Mouse (Mus musculus): ENCODE measurements around the gene Angel1. TPM values are rescaled to one million over a fixed set of nuclear protein-coding genes. Genes with fewer than 3 reads are reported as not detected.

Gene Angel1
- polyA plus RNA-seq, 1 experiment from 2014 or later, result 4.9 TPM

DNA sequence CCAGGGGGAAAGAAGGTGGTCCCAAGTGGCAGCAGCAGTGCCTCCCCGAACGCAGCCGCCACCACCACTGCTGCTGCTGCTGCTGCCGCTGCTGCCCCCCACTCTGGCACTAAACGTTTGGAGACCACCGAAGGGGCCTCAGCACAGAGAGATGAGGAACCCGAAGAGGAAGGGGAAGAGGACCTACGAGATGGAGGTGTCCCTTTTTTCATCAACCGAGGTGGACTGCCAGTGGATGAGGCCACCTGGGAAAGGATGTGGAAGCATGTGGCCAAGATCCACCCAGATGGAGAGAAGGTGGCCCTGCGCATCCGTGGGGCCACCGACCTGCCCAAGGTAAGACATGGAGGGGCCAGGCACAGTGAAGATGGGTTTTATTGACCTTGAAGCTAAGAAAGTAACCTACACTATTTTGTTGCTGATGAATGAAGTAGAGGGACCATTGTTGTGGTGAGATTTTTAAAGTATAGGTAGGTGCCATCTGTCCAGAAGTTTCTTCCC, 46.2 kb downstream of the Angel1 start:
- ATAC-seq, result no peak
- no peak for DNase-seq (ENCODE audit: low read depth, low spot score)
- TF ChIP-seq CTCF (IDR thresholded peaks at IDR 0.05), result no peak
- POLR2A ChIA-PET, result no interaction called here
- CTCF ChIA-PET, result no interaction called here
- in situ Hi-C loops (cut with MboI; ENCODE audit: low pct_unique_long_range_greater_than_20kb), result no loop called here
- H3K27me3 ChIP-seq, result peaks cover 24% of the 10 kb centered on the region

- in situ Hi-C loops (cut with MboI; ENCODE audit: low pct_unique_long_range_greater_than_20kb), result no loop called here
- H3K27me3 ChIP-seq, result peaks cover 25% of the 10 kb centered on the region
- POLR2A ChIA-PET, result no interaction called here
- TF ChIP-seq CTCF (IDR thresholded peaks at IDR 0.05), result no peak
- CTCF ChIA-PET, result no interaction called here
- DNase-seq (ENCODE audit: low read depth, low spot score) (no peak), ATAC-seq (no peak)
Measured at GRCm38 (mm10) chr12:86679546-86679930, 46.7 kb downstream of the Angel1 start.

GRCm38 (mm10) chr12:86678591-86679545, 47.4 kb downstream of the Angel1 start, which contains the start of gene Vash1:
Gene Vash1, plus strand, starts transcription at chr12:86678700.
- ATAC-seq (peak; percentile 90), DNase-seq (ENCODE audit: low read depth, low spot score) (no peak)
- H3K27me3 ChIP-seq, result peaks cover 32% of the 10 kb centered on the region
- in situ Hi-C loops (cut with MboI; ENCODE audit: low pct_unique_long_range_greater_than_20kb), result no loop called here
- POLR2A ChIA-PET, result interaction anchor here (0.6 kb wide), 1 partner anchor 166 kb away, joined by 4 read pairs; no protein-coding TSS in a partner anchor
- CTCF ChIA-PET, result no interaction called here
- TF ChIP-seq CTCF (IDR thresholded peaks at IDR 0.05), result no peak

DNA sequence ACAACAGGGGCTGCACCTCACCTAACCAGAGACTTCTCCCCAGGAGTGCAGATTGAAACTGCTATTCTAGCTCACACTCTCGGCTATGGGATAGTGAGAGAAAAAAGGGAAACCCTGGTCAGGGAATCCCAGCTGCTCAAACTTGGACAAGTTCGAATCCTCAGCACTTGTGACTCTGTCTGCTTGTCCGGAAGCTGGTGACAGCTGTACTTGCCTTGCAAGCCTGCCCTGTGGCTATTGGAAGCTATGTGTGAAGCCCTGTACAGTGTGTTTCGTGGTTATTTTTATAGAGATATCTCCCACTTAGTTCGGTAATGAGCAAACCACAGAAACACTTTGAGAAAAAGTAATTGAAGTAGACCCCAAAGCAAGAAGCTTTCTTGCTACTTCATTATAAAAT, 53.8 kb downstream of the Angel1 start:
- CTCF ChIA-PET, result no interaction called here
- POLR2A ChIA-PET, result no interaction called here
- H3K27me3 ChIP-seq, result peaks cover 44% of the 10 kb centered on the region
- DNase-seq (ENCODE audit: low read depth, low spot score), result no peak
- in situ Hi-C loops (cut with MboI; ENCODE audit: low pct_unique_long_range_greater_than_20kb), result no loop called here
- no peak for TF ChIP-seq CTCF (IDR thresholded peaks at IDR 0.05)
- ATAC-seq, result no peak

DNA sequence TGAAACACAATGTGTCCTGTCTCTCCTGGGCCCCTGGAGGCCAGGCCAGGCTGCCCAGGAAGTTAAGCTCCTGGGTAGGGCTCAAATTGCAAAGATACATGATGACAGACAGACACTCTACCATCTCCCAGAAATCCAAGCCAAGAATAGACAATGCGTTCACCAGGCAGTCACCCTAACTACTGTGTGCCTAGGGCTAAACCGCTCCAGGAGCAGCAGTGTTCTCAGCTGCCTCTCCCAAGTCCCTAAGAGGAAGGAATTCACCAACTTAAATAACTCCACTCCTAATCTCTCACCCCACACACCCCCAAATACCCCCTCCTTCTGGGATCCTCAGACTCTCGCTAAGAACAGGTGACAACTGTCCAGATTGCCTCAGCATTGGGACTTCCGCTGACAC, 54.2 kb downstream of the Angel1 start:
- peaks cover 40% of the 10 kb centered on the region for H3K27me3 ChIP-seq
- ChIA-PET CTCF (no interaction called here), POLR2A (no interaction called here)
- DNase-seq (ENCODE audit: low read depth, low spot score), result no peak
- no peak for TF ChIP-seq CTCF (IDR thresholded peaks at IDR 0.05)
- no peak for ATAC-seq
- in situ Hi-C loops (cut with MboI; ENCODE audit: low pct_unique_long_range_greater_than_20kb), result no loop called here

GRCm38 (mm10) chr12:86668404-86668803, 57.9 kb downstream of the Angel1 start:
- DNase-seq (ENCODE audit: low read depth, low spot score) (no peak), ATAC-seq (no peak)
- ChIA-PET POLR2A (no interaction called here), CTCF (no interaction called here)
- peaks cover 12% of the 10 kb centered on the region for H3K27me3 ChIP-seq
- no peak for TF ChIP-seq CTCF (IDR thresholded peaks at IDR 0.05)
- in situ Hi-C loops (cut with MboI; ENCODE audit: low pct_unique_long_range_greater_than_20kb), result no loop called here

GRCm38 (mm10) chr12:86665656-86666055, 60.6 kb downstream of the Angel1 start:
- CTCF ChIA-PET, result interaction anchor here (1.0 kb wide), 1 partner anchor 9 kb away, joined by 3 read pairs; no protein-coding TSS in a partner anchor
- in situ Hi-C loops (cut with MboI; ENCODE audit: low pct_unique_long_range_greater_than_20kb), result no loop called here
- no peak for ATAC-seq
- DNase-seq (ENCODE audit: low read depth, low spot score), result no peak
- peak; percentile 48 for TF ChIP-seq CTCF (IDR thresholded peaks at IDR 0.05)
- POLR2A ChIA-PET, result no interaction called here
- H3K27me3 ChIP-seq, result peaks cover 9% of the 10 kb centered on the region

GRCm38 (mm10) chr12:86660466-86660865, 65.8 kb downstream of the Angel1 start:
- H3K27me3 ChIP-seq, result peaks cover 41% of the 10 kb centered on the region
- POLR2A ChIA-PET, result no interaction called here
- in situ Hi-C loops (cut with MboI; ENCODE audit: low pct_unique_long_range_greater_than_20kb), result no loop called here

DNA sequence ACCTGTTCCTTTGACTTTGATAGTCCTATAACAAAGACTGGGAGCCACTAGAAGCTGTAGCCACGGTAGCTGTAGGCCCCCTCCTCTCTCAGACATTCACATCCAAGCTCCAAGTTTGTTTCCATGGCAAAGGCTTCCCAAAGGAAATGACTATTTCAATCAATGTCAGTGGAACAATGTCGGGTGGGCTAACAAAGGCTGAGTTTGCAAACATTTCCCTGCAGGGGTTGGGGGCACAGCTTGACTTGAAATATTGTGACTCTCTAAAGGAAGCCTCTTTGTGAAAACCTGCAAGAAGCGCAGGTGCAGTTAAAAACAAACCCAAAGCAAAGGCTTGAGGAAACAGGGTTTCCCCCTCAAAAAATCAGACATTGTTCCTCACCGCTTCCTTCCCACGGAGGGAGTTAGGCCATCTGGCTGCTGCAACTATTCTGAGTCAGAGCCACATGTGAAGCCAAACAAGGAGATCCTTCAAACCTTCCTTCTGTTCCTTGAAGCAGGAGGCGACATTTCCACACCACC, 66.8 kb downstream of the Angel1 start:
- peaks cover 50% of the 10 kb centered on the region for H3K27me3 ChIP-seq
- ChIA-PET POLR2A (no interaction called here), CTCF (no interaction called here)
- no peak for TF ChIP-seq CTCF (IDR thresholded peaks at IDR 0.05)
- ATAC-seq, result no peak
- in situ Hi-C loops (cut with MboI; ENCODE audit: low pct_unique_long_range_greater_than_20kb), result no loop called here
- DNase-seq (ENCODE audit: low read depth, low spot score), result no peak

More at GRCm38 (mm10) chr12:86660466-86660865, 65.8 kb downstream of the Angel1 start:
- DNase-seq (ENCODE audit: low read depth, low spot score) (no peak), ATAC-seq (no peak)
- no peak for TF ChIP-seq CTCF (IDR thresholded peaks at IDR 0.05)
- CTCF ChIA-PET, result no interaction called here

DNA sequence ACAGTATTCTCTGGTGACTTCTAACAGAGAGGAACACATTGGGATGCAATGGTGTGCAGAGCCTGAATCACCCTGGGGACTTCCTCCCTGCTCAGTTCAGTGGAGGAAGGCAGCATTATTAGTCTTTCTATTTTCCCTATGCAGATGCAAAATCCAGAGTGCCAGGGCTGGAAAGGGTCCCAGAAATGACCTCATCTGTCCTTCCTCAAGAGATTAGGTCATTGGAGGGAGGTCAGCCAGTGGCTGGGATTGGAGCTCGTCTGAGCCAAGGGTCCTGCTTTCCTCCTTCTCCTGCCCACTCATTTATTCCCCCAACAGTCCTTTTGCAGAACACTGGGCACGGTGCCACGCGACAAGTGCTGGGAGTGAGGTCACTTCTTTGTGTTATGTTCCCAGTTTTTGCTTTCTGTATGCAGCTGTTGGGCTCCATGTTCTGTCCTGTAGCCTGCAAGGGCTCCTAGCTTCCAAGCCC, 73.7 kb downstream of the Angel1 start:
- DNase-seq (ENCODE audit: low read depth, low spot score) (peak; percentile 67), ATAC-seq (peak; percentile 39)
- H3K27me3 ChIP-seq, result peaks cover 33% of the 10 kb centered on the region
- no peak for TF ChIP-seq CTCF (IDR thresholded peaks at IDR 0.05)
- ChIA-PET POLR2A (interaction anchor here (0.6 kb wide), 1 partner anchor 177 kb away, joined by 3 read pairs; no protein-coding TSS in a partner anchor), CTCF (no interaction called here)
- in situ Hi-C loops (cut with MboI; ENCODE audit: low pct_unique_long_range_greater_than_20kb), result no loop called here

DNA sequence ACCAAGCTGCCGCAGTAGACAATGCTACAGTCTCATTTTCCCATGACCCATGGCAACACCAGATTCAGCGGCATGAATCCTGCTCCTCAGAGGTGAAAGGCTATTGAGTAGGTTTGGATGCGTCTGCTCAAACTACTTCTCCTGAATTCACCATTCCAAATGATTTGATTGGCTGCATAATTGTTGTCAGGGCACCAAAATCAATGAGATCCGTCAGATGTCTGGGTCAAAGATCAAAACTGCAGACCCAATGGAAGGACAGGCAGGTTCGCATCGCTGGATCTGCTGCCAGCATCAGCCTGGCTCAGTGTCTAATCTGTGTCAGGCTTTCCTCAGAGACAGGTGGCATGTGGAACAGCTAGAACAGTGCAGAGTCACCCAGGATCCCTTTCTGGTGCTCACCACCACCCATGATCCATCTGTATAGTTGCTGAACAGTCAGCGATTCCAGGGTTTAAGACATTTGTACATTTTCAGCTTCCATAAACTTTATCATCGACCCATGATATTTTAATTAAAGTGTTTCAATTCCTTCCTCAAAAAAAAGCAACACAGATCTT, 74.9 kb downstream of the Angel1 start:
- peaks cover 32% of the 10 kb centered on the region for H3K27me3 ChIP-seq
- DNase-seq (ENCODE audit: low read depth, low spot score) (no peak), ATAC-seq (no peak)
- ChIA-PET CTCF (no interaction called here), POLR2A (no interaction called here)
- TF ChIP-seq CTCF (IDR thresholded peaks at IDR 0.05), result no peak
- in situ Hi-C loops (cut with MboI; ENCODE audit: low pct_unique_long_range_greater_than_20kb), result no loop called here

Other genes starting within 250 kb of the Angel1 start
- gene Vash1, start 47.8 kb downstream of the Angel1 start, polyA plus RNA-seq (2021), result 1.5 TPM
- not detected for gene Lrrc74a, start 7.9 kb upstream of the Angel1 start, polyA plus RNA-seq (2021)
- gene Irf2bpl, start 158.3 kb upstream of the Angel1 start, polyA plus RNA-seq (2021), result 97.1 TPM
- gene Cipc, start 220.6 kb upstream of the Angel1 start, polyA plus RNA-seq (2021), result 34.8 TPM